Mouse (Mus musculus) midbrain, embryonic 12.5 days (tissue): ENCODE measurements around the gene Gm37240. TPM values are rescaled to one million over a fixed set of nuclear protein-coding genes. Genes with fewer than 3 reads are reported as not detected.
"Not testable (repeated sequence)": the region's sequence is repeated elsewhere in the genome, so short reads cannot be mapped to it uniquely, and the experiment has no call there.

Experiments used
- ATAC-seq: fragments of 200-750 bp; cut with Nextera tagmentation; 2 replicates; pipeline ENCODE4 v1.8.0; 2017; ENCODE audit warnings: low read depth, moderate TSS enrichment, moderate library complexity; ENCODE audit not compliant: low FRiP score
- H3K27ac ChIP-seq: fragments of 300-500 bp; sonication (generic); replicated peaks from 2 replicates; pipeline ENCODE4 v1.5.1; 2016; ENCODE audit warnings: mild to moderate bottlenecking
- H3K27me3 ChIP-seq: fragments of 300-500 bp; sonication (generic); 2 replicates; pipeline ENCODE4 v1.6.1; 2016; ENCODE audit warnings: mild to moderate bottlenecking
- H3K36me3 ChIP-seq: fragments of 300-500 bp; sonication (generic); 2 replicates; pipeline ENCODE4 v1.6.1; 2016
- H3K4me1 ChIP-seq: fragments of 300-500 bp; sonication (generic); 2 replicates; pipeline ENCODE4 v1.6.1; 2016
- H3K4me2 ChIP-seq: fragments of 300-500 bp; sonication (generic); replicated peaks from 2 replicates; pipeline ENCODE4 v1.6.1; 2016; ENCODE audit warnings: mild to moderate bottlenecking, moderate library complexity
- H3K4me3 ChIP-seq: fragments of 300-500 bp; sonication (generic); 2 replicates; pipeline ENCODE4 v1.5.1; 2016; ENCODE audit warnings: mild to moderate bottlenecking
- H3K9ac ChIP-seq: fragments of 300-500 bp; sonication (generic); replicated peaks from 2 replicates; pipeline ENCODE4 v1.6.1; 2016; ENCODE audit warnings: mild to moderate bottlenecking, moderate library complexity
- H3K9me3 ChIP-seq: fragments of 300-500 bp; sonication (generic); 2 replicates; pipeline ENCODE4 v1.6.1; 2016; ENCODE audit warnings: mild to moderate bottlenecking
- WGBS: fragments of 180-500 bp; shearing (Covaris S2); methylation state at CpG from one replicate; pipeline ENCODE4 v1.1.7; 2016; 5-methylcytosine and 5-hydroxymethylcytosine counted together
- polyA plus RNA-seq: library from polyadenylated mRNA; unstranded; fragments of >200 nt; fragmentation: Nextera tagmentation; extraction: Ambion mirVana; gene quantifications from 2 replicates; pipeline ENCODE4 v1.2.1, GENCODE M21; 2016

The Gm37240 gene
- polyA plus RNA-seq, 1 experiment from 2014 or later: 0.96 TPM

DNA sequence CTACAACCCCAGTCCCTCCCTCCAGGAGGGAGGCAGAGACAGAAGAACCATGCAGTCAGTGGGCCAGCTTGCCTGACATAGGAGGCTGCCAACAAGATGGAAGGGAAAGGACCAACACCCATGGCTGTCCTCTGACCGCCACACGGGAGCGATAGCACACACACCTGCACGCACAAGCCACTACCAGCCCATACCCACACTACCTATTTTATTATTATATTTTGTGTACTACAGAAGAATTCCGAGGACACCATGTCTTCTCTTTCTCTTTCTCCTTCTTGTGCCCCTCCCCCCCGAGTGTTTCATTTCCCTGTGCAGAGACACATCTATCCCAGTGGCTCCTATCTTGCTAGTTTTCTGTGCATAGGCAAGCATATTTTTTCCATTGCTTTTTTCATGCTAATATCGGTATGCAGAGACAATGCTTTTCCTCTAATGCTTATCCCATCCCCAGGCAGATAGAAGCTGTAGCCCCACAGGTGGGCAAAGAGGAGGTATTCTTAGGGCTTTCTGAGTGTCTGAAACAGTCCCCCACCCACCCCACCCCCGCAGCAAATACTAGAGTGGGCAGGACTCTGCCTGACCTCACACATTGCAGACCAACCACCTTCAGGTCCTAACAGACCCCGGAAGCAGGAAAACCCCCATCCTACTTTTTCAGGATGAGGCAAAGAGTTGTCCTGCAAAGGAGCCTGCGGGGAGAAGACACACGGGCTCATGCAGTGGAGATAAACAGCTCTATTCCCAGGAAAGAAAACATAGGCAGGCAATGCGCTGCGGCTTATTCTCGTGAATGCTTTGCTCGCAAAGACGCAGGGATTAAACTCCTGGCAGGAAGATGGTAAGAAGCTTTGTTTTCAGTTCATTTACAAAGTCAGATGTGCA is 1232.2 kb downstream of the Gm37240 start:
- H3K27ac ChIP-seq: no peak overlapping the region
- 12% methylated on average over 16 of the region's 16 CpGs for WGBS
- no peaks in the 10 kb centered on the region for H3K36me3 ChIP-seq
- H3K27me3 ChIP-seq: peaks cover 20% of the 10 kb centered on the region
- H3K9ac ChIP-seq: no peak overlapping the region
- H3K9me3 ChIP-seq: peaks cover 4% of the 10 kb centered on the region; the same call in 1 of the 2 replicates
- peaks cover 22% of the 10 kb centered on the region for H3K4me1 ChIP-seq
- H3K4me2 ChIP-seq: peak overlapping the region; percentile 42
- ATAC-seq: no peak
- H3K4me3 ChIP-seq: 0 out of 2 replicates have a peak overlapping the region, but pooled peaks have one; percentile 18

DNA sequence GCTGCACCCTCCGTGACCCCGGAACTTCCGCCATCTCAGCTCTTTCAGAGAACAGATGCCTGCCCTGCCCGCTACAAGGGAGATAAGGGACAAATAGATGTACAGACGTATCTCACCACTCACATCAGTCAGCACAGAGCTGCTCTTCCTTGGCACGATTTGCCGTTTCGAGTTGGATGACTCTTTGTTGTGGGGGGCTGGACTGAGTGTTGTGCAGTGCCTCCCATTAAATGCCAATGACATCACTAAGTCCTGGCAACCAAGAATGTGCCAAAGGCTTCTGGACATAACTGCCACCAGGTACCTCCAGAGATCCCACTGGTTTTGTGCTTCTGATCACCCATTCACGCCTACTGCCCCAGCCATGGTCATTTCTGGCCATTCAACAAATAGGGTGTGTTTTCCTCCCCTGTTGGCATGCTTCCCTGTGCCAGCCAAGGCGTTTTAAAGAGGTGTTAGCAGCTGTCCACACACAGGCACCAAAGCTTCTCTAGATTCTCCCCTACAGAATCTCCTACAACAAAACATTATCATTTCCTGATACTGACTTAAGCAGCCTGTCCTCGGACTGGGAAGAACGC is 1233.0 kb downstream of the Gm37240 start:
- no peak overlapping the region for H3K9ac ChIP-seq
- H3K4me1 ChIP-seq: peaks cover 22% of the 10 kb centered on the region
- peaks cover 20% of the 10 kb centered on the region for H3K27me3 ChIP-seq
- peaks cover 4% of the 10 kb centered on the region; the same call in 1 of the 2 replicates for H3K9me3 ChIP-seq
- no peak overlapping the region for H3K27ac ChIP-seq
- peak overlapping the region; percentile 13; the same call in 1 of the 2 replicates for H3K4me3 ChIP-seq
- WGBS: 42% methylated on average over 12 of the region's 12 CpGs
- H3K4me2 ChIP-seq: peak overlapping the region; percentile 42
- no peak for ATAC-seq
- H3K36me3 ChIP-seq: no peaks in the 10 kb centered on the region

DNA sequence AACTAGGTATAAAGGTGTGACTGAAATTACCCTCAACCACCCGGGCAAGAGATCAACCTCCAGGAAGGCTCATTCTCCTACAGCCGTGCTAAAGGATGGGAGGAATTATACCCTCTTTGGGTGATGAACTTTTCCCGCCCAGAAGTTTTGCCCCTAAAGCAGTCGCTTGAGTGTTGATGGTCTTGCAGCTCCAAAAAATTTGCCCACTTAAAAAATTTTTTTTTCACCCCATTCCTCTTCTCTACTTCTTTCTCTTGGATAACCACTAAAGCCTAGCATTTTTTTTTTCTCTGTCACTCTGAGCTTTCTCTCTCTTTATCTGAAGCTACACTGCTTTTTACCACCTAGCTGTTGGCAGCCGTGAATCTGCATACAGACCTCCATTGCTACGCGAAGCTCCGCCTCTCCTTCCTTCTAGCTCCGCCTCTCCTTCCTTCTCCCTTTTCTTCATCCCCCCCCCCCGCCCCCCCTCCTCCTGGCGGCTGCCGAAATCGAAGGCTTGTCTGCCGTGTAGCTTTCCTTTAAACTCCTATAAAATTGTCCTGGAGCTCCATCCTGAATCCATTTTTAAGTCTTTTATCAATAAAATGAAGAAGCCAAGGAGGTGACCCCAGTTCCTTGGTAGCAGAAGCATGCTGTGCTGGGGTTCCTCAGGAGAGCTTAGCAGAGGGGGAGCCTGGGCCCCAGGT is 1233.6 kb downstream of the Gm37240 start:
- Histone ChIP-seq H3K27ac (no peak overlapping the region), H3K9ac (no peak overlapping the region)

DNA sequence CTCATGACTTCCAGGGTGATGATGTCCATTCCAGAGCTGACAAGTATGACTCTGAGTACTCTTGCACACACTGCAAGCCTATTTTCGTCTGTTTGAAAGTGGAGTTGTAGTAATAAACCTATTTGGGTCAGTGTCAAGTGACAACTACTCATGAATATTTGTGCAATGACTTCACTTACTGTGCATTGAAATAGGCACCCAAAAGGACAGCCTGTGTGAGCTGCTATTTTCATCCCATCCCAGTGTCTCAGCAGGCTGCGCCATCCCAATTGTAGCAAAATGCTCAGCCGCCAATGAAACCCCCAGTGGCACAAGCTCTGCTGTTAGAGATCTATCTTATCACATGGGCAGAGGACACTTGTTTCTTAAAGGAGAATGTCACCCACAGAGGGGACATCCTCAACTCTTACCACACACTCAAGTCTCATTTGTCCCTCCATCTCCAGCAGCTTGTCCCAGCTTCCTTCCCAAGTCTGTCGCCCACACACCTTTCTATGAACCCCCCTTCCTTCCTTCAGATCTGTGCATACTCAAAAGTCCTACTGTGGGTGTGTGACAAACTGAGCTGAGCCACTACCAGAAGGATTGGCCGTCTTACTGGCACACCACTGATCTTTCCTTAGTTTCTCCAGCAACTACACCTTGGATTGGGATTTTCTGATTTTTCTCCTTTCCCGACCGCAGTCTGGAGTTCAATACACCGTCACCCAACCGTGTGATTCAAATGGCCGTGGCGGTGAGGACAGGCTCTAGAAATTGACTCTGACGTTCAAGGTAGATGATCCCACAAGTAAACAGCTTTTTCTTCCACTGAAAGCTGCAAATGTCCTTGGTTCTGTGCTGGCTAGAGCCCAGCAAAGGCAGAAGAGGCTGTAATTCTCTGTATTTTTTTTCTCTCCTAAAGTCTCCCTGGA is 1234.4 kb downstream of the Gm37240 start:
- Histone ChIP-seq H3K4me2 (no peak overlapping the region), H3K9me3 (no peaks in the 10 kb centered on the region), H3K27me3 (peaks cover 20% of the 10 kb centered on the region), H3K4me3 (no peak overlapping the region), H3K36me3 (no peaks in the 10 kb centered on the region), H3K4me1 (peaks cover 22% of the 10 kb centered on the region), H3K9ac (no peak overlapping the region), H3K27ac (no peak overlapping the region)
- 82% methylated on average over 12 of the region's 12 CpGs for WGBS
- ATAC-seq: no peak

More for the DNA sequence above, 1233.6 kb downstream of the Gm37240 start:
- Histone ChIP-seq H3K4me2 (peak overlapping the region; percentile 42), H3K4me3 (peak overlapping the region; percentile 13; the same call in 1 of the 2 replicates), H3K36me3 (no peaks in the 10 kb centered on the region), H3K4me1 (peaks cover 22% of the 10 kb centered on the region), H3K27me3 (peaks cover 20% of the 10 kb centered on the region), H3K9me3 (peaks cover under 1% of the 10 kb centered on the region; the same call in 1 of the 2 replicates)
- no peak; the same call in 1 of the 2 replicates for ATAC-seq
- 28% methylated on average over 14 of the region's 14 CpGs for WGBS

DNA sequence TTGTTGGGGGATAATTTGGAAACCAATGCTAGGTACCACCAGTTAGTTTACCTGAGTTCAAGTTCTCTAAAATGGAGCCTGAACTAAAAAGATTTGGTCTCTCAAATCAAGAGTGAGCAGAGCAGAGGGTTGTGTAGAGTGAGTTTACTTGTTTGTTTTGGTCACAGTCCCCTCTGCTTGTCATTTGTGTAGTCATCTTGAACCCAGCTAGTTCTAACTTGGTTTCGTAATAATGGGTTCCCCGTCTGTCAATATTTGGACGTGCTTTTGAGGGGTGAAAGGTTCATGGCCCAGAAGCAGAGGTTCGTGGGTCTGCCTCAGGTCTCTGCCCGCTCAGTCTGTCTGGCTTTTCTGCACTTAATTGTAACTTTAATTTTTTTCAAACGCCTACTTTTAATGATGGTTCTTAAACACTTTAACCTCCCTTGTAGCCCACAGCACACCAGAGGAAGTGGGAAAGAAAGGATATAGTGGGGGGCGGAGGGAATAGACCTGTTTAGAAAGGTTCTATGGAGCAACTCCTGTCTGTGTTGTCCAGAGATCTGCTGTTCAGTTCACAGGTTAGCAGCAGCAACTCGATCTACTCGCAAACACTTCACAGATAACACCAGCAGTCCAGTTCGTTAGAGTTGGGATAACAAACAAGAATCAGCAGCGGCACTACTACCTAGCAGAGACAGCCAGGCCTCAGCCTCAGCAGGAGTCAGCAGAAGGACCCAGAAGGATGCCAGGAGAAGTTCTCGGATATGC is 1237.6 kb downstream of the Gm37240 start:
- Histone ChIP-seq H3K9ac (no peak overlapping the region), H3K4me1 (peaks cover 17% of the 10 kb centered on the region), H3K4me2 (no peak overlapping the region), H3K27me3 (peaks cover 22% of the 10 kb centered on the region), H3K9me3 (no peaks in the 10 kb centered on the region), H3K27ac (no peak overlapping the region), H3K4me3 (no peak overlapping the region), H3K36me3 (no peaks in the 10 kb centered on the region)
- 91% methylated on average over 12 of the region's 12 CpGs for WGBS
- no peak for ATAC-seq

DNA sequence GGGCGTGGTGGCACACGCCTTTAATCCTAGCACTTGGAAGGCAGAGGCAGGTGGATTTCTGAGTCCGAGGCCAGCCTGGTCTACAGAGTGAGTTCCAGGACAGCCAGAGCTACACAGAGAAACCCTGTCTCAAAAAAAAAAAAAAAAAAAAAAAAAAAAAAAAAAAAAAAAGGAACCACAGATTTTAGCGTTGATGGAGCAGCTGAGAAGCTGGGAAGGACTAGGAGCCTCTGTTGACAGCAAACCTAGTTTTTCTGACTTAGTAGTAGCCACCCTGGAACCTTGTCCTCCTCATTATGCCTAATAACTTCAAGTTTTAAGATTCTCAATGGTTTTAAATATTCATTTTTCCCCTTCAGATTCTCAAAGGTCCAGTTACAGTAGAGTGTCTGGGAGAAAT is 1239.2 kb downstream of the Gm37240 start:
- H3K9me3 ChIP-seq, H3K27me3 ChIP-seq, H3K9ac ChIP-seq, H3K27ac ChIP-seq, ATAC-seq, H3K4me1 ChIP-seq, H3K36me3 ChIP-seq, H3K4me3 ChIP-seq, H3K4me2 ChIP-seq: not testable (repeated sequence)
- whole genome bisulfite sequencing: 84% methylated on average over 4 of the region's 4 CpGs

DNA sequence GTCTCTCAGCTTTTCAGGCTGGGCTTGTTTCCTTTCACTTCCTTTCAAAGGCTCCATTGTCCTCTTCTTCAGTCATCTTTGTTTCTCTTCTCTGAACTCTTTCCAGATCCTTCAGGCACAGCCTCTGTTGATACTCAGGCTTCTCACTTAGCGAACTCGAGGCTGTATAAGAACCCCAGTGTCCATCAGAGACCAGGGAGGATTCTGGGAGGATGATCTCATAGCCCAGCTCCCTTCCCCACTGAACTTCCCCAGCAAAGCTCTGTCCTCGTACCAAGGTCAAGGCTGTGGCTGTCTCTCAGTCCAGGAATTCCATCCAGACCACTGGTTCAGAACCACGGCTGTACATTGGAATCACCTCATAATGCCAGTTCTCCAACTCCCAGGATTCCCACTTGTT is 1239.7 kb downstream of the Gm37240 start:
- no peak overlapping the region for H3K27ac ChIP-seq
- H3K4me3 ChIP-seq: no peak overlapping the region
- H3K4me1 ChIP-seq: peaks cover 8% of the 10 kb centered on the region; the same call in 1 of the 2 replicates
- H3K27me3 ChIP-seq: peaks cover 5% of the 10 kb centered on the region
- H3K9ac ChIP-seq: no peak overlapping the region
- no peaks in the 10 kb centered on the region for H3K9me3 ChIP-seq
- H3K4me2 ChIP-seq: no peak overlapping the region
- ATAC-seq: no peak
- no peaks in the 10 kb centered on the region for H3K36me3 ChIP-seq
- WGBS: 48% methylated on average over 4 of the region's 4 CpGs

DNA sequence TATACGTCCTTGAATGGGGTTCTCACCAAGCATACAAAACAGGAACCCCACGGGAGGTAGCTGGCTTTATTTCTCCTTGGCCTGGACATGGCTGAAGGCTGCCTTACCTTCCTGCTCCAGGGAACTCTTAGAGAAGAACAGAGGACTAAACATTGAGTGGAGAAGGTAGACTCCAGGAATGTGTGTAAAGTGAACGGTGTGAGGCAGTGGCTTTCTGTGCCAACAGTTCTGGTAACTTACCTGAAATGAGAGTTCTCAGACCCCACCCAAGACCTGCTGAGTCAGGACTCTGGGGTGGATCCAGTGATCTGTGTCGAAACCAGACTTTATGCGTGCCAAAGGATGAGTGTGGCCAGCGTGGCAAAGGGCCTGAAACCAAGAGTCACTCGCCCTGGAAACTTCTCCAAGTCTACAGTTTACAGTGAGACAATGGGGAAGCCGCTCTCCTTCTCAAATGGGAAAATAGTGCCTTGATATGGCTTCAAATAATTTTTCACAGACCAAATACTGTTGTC is 1240.9 kb downstream of the Gm37240 start:
- H3K27me3 ChIP-seq: peaks cover 8% of the 10 kb centered on the region; the same call in 1 of the 2 replicates
- 86% methylated on average over 8 of the region's 8 CpGs for WGBS
- ATAC-seq: no peak
- no peak overlapping the region for H3K9ac ChIP-seq
- H3K4me2 ChIP-seq: no peak overlapping the region
- no peak overlapping the region for H3K4me3 ChIP-seq
- peaks cover 8% of the 10 kb centered on the region; the same call in 1 of the 2 replicates for H3K4me1 ChIP-seq
- H3K9me3 ChIP-seq: no peaks in the 10 kb centered on the region
- no peaks in the 10 kb centered on the region for H3K36me3 ChIP-seq
- no peak overlapping the region for H3K27ac ChIP-seq

DNA sequence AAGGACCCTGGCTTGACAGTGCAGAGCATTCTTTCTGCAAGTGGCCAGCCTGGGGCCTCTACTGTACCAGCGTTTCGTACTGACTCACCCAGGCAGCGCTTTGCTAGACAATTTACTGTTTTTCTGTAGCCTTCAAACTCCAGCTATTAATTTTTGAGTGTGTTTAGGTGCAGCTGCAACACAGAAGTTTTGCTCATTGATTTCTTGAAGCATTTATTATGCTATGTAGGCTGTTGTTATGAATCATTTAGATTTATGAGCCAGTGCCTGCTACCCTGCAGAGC is 1241.4 kb downstream of the Gm37240 start:
- Histone ChIP-seq H3K9ac (no peak overlapping the region), H3K4me1 (peaks cover 8% of the 10 kb centered on the region; the same call in 1 of the 2 replicates), H3K4me2 (no peak overlapping the region), H3K9me3 (no peaks in the 10 kb centered on the region), H3K4me3 (no peak overlapping the region), H3K27ac (no peak overlapping the region), H3K36me3 (no peaks in the 10 kb centered on the region), H3K27me3 (peaks cover 8% of the 10 kb centered on the region; the same call in 1 of the 2 replicates)
- no peak for ATAC-seq
- WGBS: 91% methylated on average over 3 of the region's 3 CpGs

DNA sequence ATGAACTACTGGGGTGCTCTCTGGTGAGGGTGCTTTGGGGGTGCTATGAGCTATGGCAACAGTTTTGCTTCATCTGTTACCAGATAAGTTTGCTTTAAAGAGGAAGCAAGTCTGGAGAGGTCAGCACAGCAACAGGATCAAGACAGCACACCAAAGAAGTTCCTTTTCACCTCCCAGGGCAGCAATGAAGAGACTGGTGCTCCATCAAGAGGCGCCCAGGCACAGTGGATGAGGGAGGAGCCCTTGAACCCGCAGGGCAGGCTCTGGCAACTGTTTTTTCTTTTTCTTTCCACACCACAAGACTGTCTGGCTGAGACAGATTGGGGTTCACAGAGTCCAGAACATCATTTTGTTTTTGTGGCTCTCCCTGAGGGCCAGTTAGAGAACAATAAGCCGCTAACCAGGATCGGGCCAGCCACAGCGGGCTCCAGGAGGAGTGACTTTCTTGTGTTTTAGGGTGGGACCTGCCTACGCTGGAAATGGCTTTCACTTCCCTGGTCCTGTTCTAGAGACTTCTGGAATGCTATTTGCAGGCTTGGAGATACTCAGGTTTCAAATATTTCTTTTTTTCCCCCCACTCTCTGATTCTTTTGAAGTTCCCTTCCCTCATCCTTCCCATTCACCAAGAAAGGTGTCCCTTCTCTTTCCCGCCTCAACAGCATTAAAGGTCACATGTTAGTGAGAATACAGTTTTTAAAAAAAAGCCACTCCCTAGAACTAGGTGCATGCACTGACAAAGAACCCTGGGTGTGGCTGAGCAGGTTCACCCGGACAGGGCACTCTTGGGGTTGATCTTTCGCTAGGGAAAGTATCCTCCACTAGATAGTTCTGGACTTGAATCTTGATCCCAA is 1241.9 kb downstream of the Gm37240 start:
- no peak for ATAC-seq
- no peak overlapping the region for H3K4me2 ChIP-seq

More for the DNA sequence above, 1241.9 kb downstream of the Gm37240 start:
- Histone ChIP-seq H3K36me3 (no peaks in the 10 kb centered on the region), H3K4me3 (no peak overlapping the region), H3K9ac (no peak overlapping the region), H3K9me3 (no peaks in the 10 kb centered on the region), H3K27ac (no peak overlapping the region), H3K4me1 (peaks cover 9% of the 10 kb centered on the region; the same call in 1 of the 2 replicates), H3K27me3 (peaks cover 8% of the 10 kb centered on the region; the same call in 1 of the 2 replicates)
- WGBS: 89% methylated on average over 9 of the region's 9 CpGs
